Mouse (Mus musculus) ES-E14 (cell line): Measurements from ENCODE around the gene Pcsk5.

ENCODE experiments used
- CHD2 ChIP-seq: IDR thresholded peaks from 2 replicates; pipeline ENCODE4 v1.6.1; 2014; ENCODE audit warnings: mild to moderate bottlenecking, low read depth, low read length, inconsistent platforms
- HCFC1 ChIP-seq: IDR thresholded peaks from 2 replicates; pipeline ENCODE4 v1.6.1; 2012; ENCODE audit warnings: low read length, inconsistent platforms, borderline replicate concordance; ENCODE audit not compliant: insufficient read depth
- MAFK ChIP-seq: IDR thresholded peaks from 2 replicates; pipeline ENCODE4 v1.6.1; 2014; ENCODE audit warnings: mild to moderate bottlenecking, low read depth, low read length, inconsistent platforms; ENCODE audit not compliant: insufficient read depth
- ZC3H11A ChIP-seq: IDR thresholded peaks from 2 replicates; pipeline ENCODE4 v1.6.1; 2012; ENCODE audit warnings: low read depth, mild to moderate bottlenecking, inconsistent platforms, low read length, borderline replicate concordance
- ZNF384 ChIP-seq: IDR thresholded peaks from 2 replicates; pipeline ENCODE4 v1.6.1; 2012; ENCODE audit warnings: low read depth, low read length, inconsistent platforms

GRCm38 (mm10) chr19:17471861-17472260 lies 365.6 kb downstream of the Pcsk5 start:
- TF ChIP-seq ZNF384 = no peak
- no peak for TF ChIP-seq CHD2
- TF ChIP-seq ZC3H11A = no peak
- no peak for TF ChIP-seq MAFK
- no peak for TF ChIP-seq HCFC1
